Mouse (Mus musculus) layer of hippocampus, postnatal 10 days (tissue): ENCODE data around the gene Cd40lg. TPM values are rescaled to one million over a fixed set of nuclear protein-coding genes. Genes with fewer than 3 reads are reported as not detected.
A peak's percentile ranks its signal among the peaks of the same experiment; 100 is the strongest.

ENCODE experiments used
- DNase-seq, 2 experiments: peaks; one replicate each; pipeline ENCODE4 v3.0.0; 2021; ENCODE audit warnings: low spot score in 2 of 2
- long read RNA-seq: library from polyadenylated mRNA; stranded (forward); transcript quantifications from one replicate; pipeline ENCODE4 v2.0.0, GENCODE M21; 2023
- total RNA-seq, 2 experiments: library from RNA; stranded (reverse); gene quantifications; 2 replicates each; pipeline ENCODE4 v1.2.3; 2021

The Cd40lg gene
- not detected for total RNA-seq
- long read RNA-seq = 0 reads

- DNase-seq = no peak
These were observed at the start of gene Cd40lg for GRCm38 (mm10) chrX:57211876-57212275. Gene Cd40lg (plus strand): TSS chrX:57212143.

- peak; percentile 4 to 14 for DNase-seq
These were observed 45.4 kb upstream of the Cd40lg start for GRCm38 (mm10) chrX:57166549-57166948.

GRCm38 (mm10) chrX:57171269-57171668 lies 40.7 kb upstream of the Cd40lg start:
- DNase-seq = no peak

- no peak for DNase-seq
These were observed 34.6 kb upstream of the Cd40lg start for GRCm38 (mm10) chrX:57177225-57177779.

GRCm38 (mm10) chrX:57182470-57182869 lies 29.5 kb upstream of the Cd40lg start:
- DNase-seq = no peak

GRCm38 (mm10) chrX:57183359-57183758 lies 28.6 kb upstream of the Cd40lg start:
- no peak for DNase-seq

- no peak for DNase-seq
These were observed 24.6 kb upstream of the Cd40lg start for GRCm38 (mm10) chrX:57187301-57187700.

GRCm38 (mm10) chrX:57189335-57189734 lies 22.6 kb upstream of the Cd40lg start:
- no peak for DNase-seq

GRCm38 (mm10) chrX:57196319-57196718 lies 15.6 kb upstream of the Cd40lg start:
- DNase-seq = no peak

- no peak for DNase-seq
These were observed 13.9 kb upstream of the Cd40lg start for GRCm38 (mm10) chrX:57198036-57198435.

GRCm38 (mm10) chrX:57200397-57200796 lies 11.5 kb upstream of the Cd40lg start:
- no peak for DNase-seq

GRCm38 (mm10) chrX:57210591-57210990 lies 1.4 kb upstream of the Cd40lg start:
- no peak for DNase-seq

- no peak for DNase-seq
These were observed 919 bp downstream of the Cd40lg start for GRCm38 (mm10) chrX:57212862-57213261.

- no peak for DNase-seq
These were observed 3.6 kb downstream of the Cd40lg start for GRCm38 (mm10) chrX:57215495-57215894.

- no peak for DNase-seq
These were observed 4.3 kb downstream of the Cd40lg start for GRCm38 (mm10) chrX:57216271-57216670.

GRCm38 (mm10) chrX:57219563-57219962 lies 7.6 kb downstream of the Cd40lg start:
- no peak for DNase-seq

GRCm38 (mm10) chrX:57221881-57222280 lies 9.9 kb downstream of the Cd40lg start:
- DNase-seq = no peak

GRCm38 (mm10) chrX:57223301-57223700 lies 11.4 kb downstream of the Cd40lg start:
- DNase-seq = peak; percentile 14 to 17

GRCm38 (mm10) chrX:57228178-57228577 lies 16.2 kb downstream of the Cd40lg start:
- no peak for DNase-seq

- no peak for DNase-seq
These were observed 21.7 kb downstream of the Cd40lg start for GRCm38 (mm10) chrX:57233596-57233995.

GRCm38 (mm10) chrX:57235982-57236381 lies 24.0 kb downstream of the Cd40lg start:
- no peak for DNase-seq

GRCm38 (mm10) chrX:57238572-57238971 lies 26.6 kb downstream of the Cd40lg start:
- DNase-seq = no peak

GRCm38 (mm10) chrX:57253329-57254055 lies 41.5 kb downstream of the Cd40lg start:
- DNase-seq = no peak
